Mouse (Mus musculus): ENCODE results near the gene Dennd1c. TPM values are rescaled to one million over a fixed set of nuclear protein-coding genes. Genes with fewer than 3 reads are reported as not detected.

The Dennd1c gene
- total and polyA plus RNA-seq, 3 experiments, result 6.8 to 33.9 (median 9.7) TPM

- TF ChIP-seq MEF2A (IDR thresholded peaks at IDR 0.05; ENCODE audit: borderline replicate concordance, low read depth, low read length), result no peak
- TF ChIP-seq MAZ (IDR thresholded peaks at IDR 0.05; ENCODE audit: low read depth, low read length), result no peak
- no peak for TF ChIP-seq ELF1 (IDR thresholded peaks at IDR 0.05; ENCODE audit: low read depth, low read length)
- TF ChIP-seq ZKSCAN1 (IDR thresholded peaks at IDR 0.05; ENCODE audit: borderline replicate concordance, low read depth, low read length), result no peak
- no peak for TF ChIP-seq HCFC1 (IDR thresholded peaks at IDR 0.05; ENCODE audit: low read depth, low read length)
- TF ChIP-seq ZC3H11A (IDR thresholded peaks at IDR 0.05; ENCODE audit: low read depth, low read length), result no peak
- TF ChIP-seq MAX (IDR thresholded peaks at IDR 0.05; ENCODE audit: low read length), result no peak
- no peak for TF ChIP-seq MXI1 (IDR thresholded peaks at IDR 0.05; ENCODE audit: low read depth, low read length)
- TF ChIP-seq TCF12 (IDR thresholded peaks at IDR 0.05; ENCODE audit: low read depth, low read length), result no peak
- no peak for TF ChIP-seq POLR2A (IDR thresholded peaks at IDR 0.05; ENCODE audit: low read depth, low read length)
- DNase-seq (ENCODE audit: extremely low read depth), result no peak
- no peaks in the 10 kb centered on the region for H3K27me3 ChIP-seq (replicated peaks)
- no peak overlapping the region for H3K27ac ChIP-seq (ENCODE audit: insufficient read depth, low read depth)
- no peaks in the 10 kb centered on the region for H3K9me3 ChIP-seq (replicated peaks; ENCODE audit: low read length)
- dilution Hi-C loops (cut with MboI; ENCODE audit: extremely low pct_ligation_motif_present, extremely low pct_unique_long_range_greater_than_20kb, low sequenced_read_pairs) (no loop called here), in situ Hi-C loops (cut with MboI; ENCODE audit: low pct_ligation_motif_present, low pct_unique_long_range_greater_than_20kb, low sequenced_read_pairs) (no loop called here)
- H3K4me1 ChIP-seq (ENCODE audit: control insufficient read depth in 1 of 2, insufficient read depth in 2 of 2), result peaks cover 0 to 4% of the 10 kb centered on the region in 2 experiments; a peak in 2 of 4 replicates
- no peak overlapping the region for H3K4me3 ChIP-seq (replicated peaks in 1 of 3; ENCODE audit: low read depth in 2 of 3, low read length in 2 of 3, poor library complexity in 1 of 3)
- H3K4me2 ChIP-seq (ENCODE audit: insufficient read depth, low read depth, poor library complexity, severe bottlenecking), result no peak overlapping the region
- H3K9ac ChIP-seq (ENCODE audit: insufficient read depth, low read depth), result no peak overlapping the region
- H3K36me3 ChIP-seq (replicated peaks in 1 of 2; ENCODE audit: control insufficient read depth in 1 of 2, insufficient read depth in 1 of 2, low read length in 1 of 2), result peaks cover 25 to 94% of the 10 kb centered on the region in 2 experiments
- H3K79me2 ChIP-seq (replicated peaks; ENCODE audit: control insufficient read depth, extremely low read depth, insufficient read depth, poor library complexity, severe bottlenecking), result no peaks in the 10 kb centered on the region
Measured at GRCm38 (mm10) chr17:57070272-57070671, 8.0 kb downstream of the Dennd1c start.

- no peak overlapping the region for H3K9ac ChIP-seq (ENCODE audit: insufficient read depth, low read depth)
- no peak overlapping the region for H3K4me3 ChIP-seq (replicated peaks in 1 of 3; ENCODE audit: low read depth in 2 of 3, low read length in 2 of 3, poor library complexity in 1 of 3)
- TF ChIP-seq JUN (IDR thresholded peaks at IDR 0.05; ENCODE audit: insufficient read depth, low read depth, low read length) (no peak), EP300 (IDR thresholded peaks at IDR 0.05; ENCODE audit: low read length) (no peak), MAFK (IDR thresholded peaks at IDR 0.05; ENCODE audit: insufficient replicate concordance, low read length) (no peak), TCF12 (IDR thresholded peaks at IDR 0.05; ENCODE audit: low read depth, low read length) (no peak)
- H3K9me3 ChIP-seq (replicated peaks; ENCODE audit: low read length), result no peaks in the 10 kb centered on the region
- peaks cover 19 to 73% of the 10 kb centered on the region in 2 experiments for H3K36me3 ChIP-seq (replicated peaks in 1 of 2; ENCODE audit: control insufficient read depth in 1 of 2, insufficient read depth in 1 of 2, low read length in 1 of 2)
- no peaks in the 10 kb centered on the region for H3K27me3 ChIP-seq (replicated peaks)
- no peaks in the 10 kb centered on the region for H3K79me2 ChIP-seq (replicated peaks; ENCODE audit: control insufficient read depth, extremely low read depth, insufficient read depth, poor library complexity, severe bottlenecking)
- DNase-seq (ENCODE audit: extremely low read depth), result no peak
- H3K4me2 ChIP-seq (ENCODE audit: insufficient read depth, low read depth, poor library complexity, severe bottlenecking), result no peak overlapping the region
- dilution Hi-C loops (cut with MboI; ENCODE audit: extremely low pct_ligation_motif_present, extremely low pct_unique_long_range_greater_than_20kb, low sequenced_read_pairs), result no loop called here
- H3K4me1 ChIP-seq (ENCODE audit: control insufficient read depth in 1 of 2, insufficient read depth in 2 of 2), result no peaks in the 10 kb centered on the region
- in situ Hi-C loops (cut with MboI; ENCODE audit: low pct_ligation_motif_present, low pct_unique_long_range_greater_than_20kb, low sequenced_read_pairs), result no loop called here
- no peak overlapping the region for H3K27ac ChIP-seq (ENCODE audit: insufficient read depth, low read depth)
Measured at GRCm38 (mm10) chr17:57066908-57067307, 11.4 kb downstream of the Dennd1c start.

GRCm38 (mm10) chr17:57063031-57063430 is 15.3 kb downstream of the Dennd1c start:
- Histone ChIP-seq H3K9me3 (replicated peaks; ENCODE audit: low read length) (no peaks in the 10 kb centered on the region), H3K4me1 (ENCODE audit: control insufficient read depth in 1 of 2, insufficient read depth in 2 of 2) (peaks cover 6 to 17% of the 10 kb centered on the region in 2 experiments), H3K4me2 (ENCODE audit: insufficient read depth, low read depth, poor library complexity, severe bottlenecking) (no peak overlapping the region), H3K27ac (ENCODE audit: insufficient read depth, low read depth) (no peak overlapping the region), H3K79me2 (replicated peaks; ENCODE audit: control insufficient read depth, extremely low read depth, insufficient read depth, poor library complexity, severe bottlenecking) (no peaks in the 10 kb centered on the region), H3K36me3 (replicated peaks in 1 of 2; ENCODE audit: control insufficient read depth in 1 of 2, insufficient read depth in 1 of 2, low read length in 1 of 2) (peaks cover 8 to 39% of the 10 kb centered on the region in 2 experiments), H3K9ac (ENCODE audit: insufficient read depth, low read depth) (no peak overlapping the region), H3K27me3 (replicated peaks) (no peaks in the 10 kb centered on the region), H3K4me3 (replicated peaks in 1 of 3; ENCODE audit: low read depth in 2 of 3, low read length in 2 of 3, poor library complexity in 1 of 3) (no peak overlapping the region)
- dilution Hi-C loops (cut with MboI; ENCODE audit: extremely low pct_ligation_motif_present, extremely low pct_unique_long_range_greater_than_20kb, low sequenced_read_pairs), result no loop called here
- DNase-seq (ENCODE audit: extremely low read depth), result no peak
- in situ Hi-C loops (cut with MboI; ENCODE audit: low pct_ligation_motif_present, low pct_unique_long_range_greater_than_20kb, low sequenced_read_pairs), result no loop called here
- TF ChIP-seq PAX5 (IDR thresholded peaks at IDR 0.05; ENCODE audit: low read length) (no peak), ZKSCAN1 (IDR thresholded peaks at IDR 0.05; ENCODE audit: borderline replicate concordance, low read depth, low read length) (no peak), TBP (conservative IDR thresholded peaks at IDR 0.05; ENCODE audit: low read depth, low read length) (no peak), CHD1 (IDR thresholded peaks at IDR 0.05; ENCODE audit: low read depth, low read length) (no peak), POLR2AphosphoS2 (IDR thresholded peaks at IDR 0.05; ENCODE audit: low read depth, low read length) (no peak), MAFK (IDR thresholded peaks at IDR 0.05; ENCODE audit: insufficient replicate concordance, low read length) (no peak), EP300 (IDR thresholded peaks at IDR 0.05; ENCODE audit: low read length) (no peak), NRF1 (IDR thresholded peaks at IDR 0.05; ENCODE audit: low read depth, low read length) (no peak), ZNF384 (IDR thresholded peaks at IDR 0.05; ENCODE audit: low read depth, low read length) (no peak), NELFE (IDR thresholded peaks at IDR 0.05; ENCODE audit: low read depth, low read length) (no peak), UBTF (IDR thresholded peaks at IDR 0.05; ENCODE audit: low read depth, low read length) (no peak), ZMIZ1 (IDR thresholded peaks at IDR 0.05; ENCODE audit: low read depth, low read length) (no peak), MYC (IDR thresholded peaks at IDR 0.05; ENCODE audit: low read depth, low read length) (no peak), CHD2 (IDR thresholded peaks at IDR 0.05; ENCODE audit: low read length) (no peak), RAD21 (IDR thresholded peaks at IDR 0.05; ENCODE audit: low read depth, low read length) (no peak), USF2 (conservative IDR thresholded peaks at IDR 0.05; ENCODE audit: low read depth, low read length) (no peak)
